Comparison of ENCODE assay signal across 8 mouse cellular contexts in genomic region chr11:98981997-98982772, GRCm38 (mm10). TPM values are rescaled to one million over a fixed set of nuclear protein-coding genes. Genes with fewer than 3 reads are reported as not detected.
DNase-seq lines count a peak whose midpoint lies in the region; ATAC-seq and TF ChIP-seq lines count a peak whose summit lies in the region.

No protein-coding gene starts in this region.

- peak in 1 of 2 experiments; percentile 59 for DNase-seq in layer of hippocampus, adult 2 months (ENCODE audit: low spot score in 2 of 2)
- DNase-seq in layer of hippocampus, adult 9-11 months: no peak
- peak; percentile 83 for DNase-seq in adrenal gland, postnatal 14 days
- DNase-seq in embryonic facial prominence, embryonic 14.5 days (ENCODE audit: low spot score): peak; percentile 69
- DNase-seq in left cerebral cortex, postnatal 36 days (ENCODE audit: low spot score in 2 of 2): peak; percentile 72 to 86
- DNase-seq in midbrain, embryonic 10.5 days (ENCODE audit: low spot score): peak; percentile 83

- no peaks in the 10 kb centered on the region for H3K9me3 ChIP-seq in embryonic facial prominence, embryonic 14.5 days (ENCODE audit: control insufficient read depth, low read length)
- no peaks in the 10 kb centered on the region for H3K9me3 ChIP-seq in hindbrain, embryonic 13.5 days
- no peaks in the 10 kb centered on the region for H3K9me3 ChIP-seq in midbrain, embryonic 10.5 days (replicated peaks)
- no peaks in the 10 kb centered on the region for H3K9me3 ChIP-seq in stomach, embryonic 15.5 days

- peak overlapping the region; percentile 92 for H3K27ac ChIP-seq in layer of hippocampus, adult 2 months
- no peak overlapping the region; the same call in 1 of the 2 replicates for H3K27ac ChIP-seq in embryonic facial prominence, embryonic 14.5 days (replicated peaks; ENCODE audit: low read depth, low read length)
- peak overlapping the region; percentile 98 for H3K27ac ChIP-seq in hindbrain, embryonic 13.5 days
- H3K27ac ChIP-seq in midbrain, embryonic 10.5 days (replicated peaks): peak overlapping the region; percentile 74
- H3K27ac ChIP-seq in stomach, embryonic 15.5 days: no peak overlapping the region

- no peaks in the 10 kb centered on the region for H3K36me3 ChIP-seq in embryonic facial prominence, embryonic 14.5 days (ENCODE audit: control insufficient read depth, insufficient read depth, low read length)
- H3K36me3 ChIP-seq in hindbrain, embryonic 13.5 days: no peaks in the 10 kb centered on the region
- H3K36me3 ChIP-seq in midbrain, embryonic 10.5 days: no peaks in the 10 kb centered on the region
- H3K36me3 ChIP-seq in stomach, embryonic 15.5 days: no peaks in the 10 kb centered on the region

- intact Hi-C loops in left cerebral cortex, postnatal 36 days (cut with DNase I): loop anchor here (2.0 to 5.0 kb wide), 2 partner anchors 55 to 169 kb away; no protein-coding TSS in a partner anchor

- peak overlapping the region; percentile 78 for H3K4me3 ChIP-seq in layer of hippocampus, adult 2 months
- H3K4me3 ChIP-seq in embryonic facial prominence, embryonic 14.5 days (ENCODE audit: low read depth, low read length): peak overlapping the region; percentile 63
- peak overlapping the region; percentile 69 for H3K4me3 ChIP-seq in hindbrain, embryonic 13.5 days
- peak overlapping the region; percentile 61 for H3K4me3 ChIP-seq in midbrain, embryonic 10.5 days
- H3K4me3 ChIP-seq in stomach, embryonic 15.5 days (replicated peaks): peak overlapping the region; percentile 59

- under 1% methylated on average over 50 of the region's 94 CpGs for WGBS in embryonic facial prominence, embryonic 14.5 days
- WGBS in hindbrain, embryonic 13.5 days: under 1% methylated on average over 94 of the region's 94 CpGs
- WGBS in midbrain, embryonic 10.5 days: under 1% methylated on average over 94 of the region's 94 CpGs
- under 1% methylated on average over 94 of the region's 94 CpGs for WGBS in stomach, embryonic 15.5 days

- H3K4me1 ChIP-seq in embryonic facial prominence, embryonic 14.5 days (ENCODE audit: control insufficient read depth, insufficient read depth, low read length): peaks cover 5% of the 10 kb centered on the region
- peaks cover 31% of the 10 kb centered on the region for H3K4me1 ChIP-seq in hindbrain, embryonic 13.5 days (replicated peaks)
- H3K4me1 ChIP-seq in midbrain, embryonic 10.5 days: peaks cover 20% of the 10 kb centered on the region
- H3K4me1 ChIP-seq in stomach, embryonic 15.5 days: peaks cover 12% of the 10 kb centered on the region

- peak overlapping the region; percentile 67 for H3K9ac ChIP-seq in embryonic facial prominence, embryonic 14.5 days (ENCODE audit: low read depth, low read length)
- peak overlapping the region; percentile 87 for H3K9ac ChIP-seq in hindbrain, embryonic 13.5 days
- H3K9ac ChIP-seq in stomach, embryonic 15.5 days: peak overlapping the region; percentile 20

- ATAC-seq in embryonic facial prominence, embryonic 14.5 days (ENCODE audit: low read depth): peak; percentile 76
- peak; percentile 82 for ATAC-seq in hindbrain, embryonic 13.5 days (ENCODE audit: low FRiP score)
- peak; percentile 66 for ATAC-seq in stomach, embryonic 15.5 days (ENCODE audit: insufficient read depth, low FRiP score, low read depth)

- H3K4me2 ChIP-seq in embryonic facial prominence, embryonic 14.5 days (ENCODE audit: low read depth, low read length): peak overlapping the region; percentile 98
- peak overlapping the region; percentile 76 for H3K4me2 ChIP-seq in hindbrain, embryonic 13.5 days
- H3K4me2 ChIP-seq in stomach, embryonic 15.5 days: peak overlapping the region; percentile 98

- peaks cover 9% of the 10 kb centered on the region for H3K27me3 ChIP-seq in embryonic facial prominence, embryonic 14.5 days (replicated peaks; ENCODE audit: control insufficient read depth, insufficient read depth, low read length)
- peaks cover 4% of the 10 kb centered on the region; the same call in 1 of the 2 replicates for H3K27me3 ChIP-seq in hindbrain, embryonic 13.5 days
- H3K27me3 ChIP-seq in midbrain, embryonic 10.5 days (ENCODE audit: low read depth, poor library complexity, severe bottlenecking): peaks cover 62% of the 10 kb centered on the region
- peaks cover 12% of the 10 kb centered on the region; the same call in 1 of the 2 replicates for H3K27me3 ChIP-seq in stomach, embryonic 15.5 days (replicated peaks)

- TF ChIP-seq CTCF in layer of hippocampus, adult 2 months (conservative IDR thresholded peaks at IDR 0.05): peak; percentile 76

RNA-seq across cellular contexts. Expression of gene Gjd3, which starts 0.6 kb away (rescaled TPM):
- 1 to 10 TPM; 1.3 to 2.0 TPM for total RNA-seq in layer of hippocampus, adult 2 months (2021)
- not detected in 2 replicates for total RNA-seq in adrenal gland, postnatal 14 days (2021)
- polyA plus RNA-seq in embryonic facial prominence, embryonic 14.5 days (2014; fragmentation: Nextera tagmentation; extraction: Ambion mirVana): 0.34 and 0.56 TPM in 2 replicates
- polyA plus RNA-seq in hindbrain, embryonic 13.5 days (2015; fragmentation: Nextera tagmentation; extraction: Ambion mirVana): 1.5 and 1.6 TPM in 2 replicates
- total RNA-seq in left cerebral cortex, postnatal 36 days (2021): 1 to 10 TPM; 2.0 TPM
- 0.16 TPM in 1 of 2 replicates, not detected in the other for polyA plus RNA-seq in midbrain, embryonic 10.5 days (2016; fragmentation: Nextera tagmentation; extraction: Ambion mirVana)
- 0.42 and 0.43 TPM in 2 replicates for polyA plus RNA-seq in stomach, embryonic 15.5 days (2015; fragmentation: Nextera tagmentation; extraction: Ambion mirVana)

RNA-seq across cellular contexts. Expression of gene Top2a, which starts 41.8 kb away (rescaled TPM):
- 1 to 10 TPM; 1.7 to 3.0 TPM for total RNA-seq in layer of hippocampus, adult 2 months (2021)
- total RNA-seq in adrenal gland, postnatal 14 days (2021): 52.0 and 70.5 TPM in 2 replicates
- 181 and 201 TPM in 2 replicates for polyA plus RNA-seq in embryonic facial prominence, embryonic 14.5 days (2014; fragmentation: Nextera tagmentation; extraction: Ambion mirVana)
- 55.7 and 62.2 TPM in 2 replicates for polyA plus RNA-seq in hindbrain, embryonic 13.5 days (2015; fragmentation: Nextera tagmentation; extraction: Ambion mirVana)
- total RNA-seq in left cerebral cortex, postnatal 36 days (2021): 1 to 10 TPM in 1 of 2 experiments, under 1 TPM in 1; 0.66 to 1.8 TPM
- 357 and 364 TPM in 2 replicates for polyA plus RNA-seq in midbrain, embryonic 10.5 days (2016; fragmentation: Nextera tagmentation; extraction: Ambion mirVana)
- polyA plus RNA-seq in stomach, embryonic 15.5 days (2015; fragmentation: Nextera tagmentation; extraction: Ambion mirVana): 211 and 217 TPM in 2 replicates

RNA-seq across cellular contexts. Expression of gene Rara, which starts 54.6 kb away (rescaled TPM):
- total RNA-seq in layer of hippocampus, adult 2 months (2021): 10 to 100 TPM; 15.4 to 19.0 TPM
- 24.5 and 29.3 TPM in 2 replicates for total RNA-seq in adrenal gland, postnatal 14 days (2021)
- 46.4 and 50.3 TPM in 2 replicates for polyA plus RNA-seq in embryonic facial prominence, embryonic 14.5 days (2014; fragmentation: Nextera tagmentation; extraction: Ambion mirVana)
- 17.1 and 20.3 TPM in 2 replicates for polyA plus RNA-seq in hindbrain, embryonic 13.5 days (2015; fragmentation: Nextera tagmentation; extraction: Ambion mirVana)
- 10 to 100 TPM; 10.5 to 11.6 TPM for total RNA-seq in left cerebral cortex, postnatal 36 days (2021)
- polyA plus RNA-seq in midbrain, embryonic 10.5 days (2016; fragmentation: Nextera tagmentation; extraction: Ambion mirVana): 15.5 and 16.1 TPM in 2 replicates
- 34.0 and 41.0 TPM in 2 replicates for polyA plus RNA-seq in stomach, embryonic 15.5 days (2015; fragmentation: Nextera tagmentation; extraction: Ambion mirVana)

RNA-seq across cellular contexts. Expression of gene Igfbp4, which starts 58.9 kb away (rescaled TPM):
- 10 to 100 TPM; 69.4 to 71.9 TPM for total RNA-seq in layer of hippocampus, adult 2 months (2021)
- 112 and 219 TPM in 2 replicates for total RNA-seq in adrenal gland, postnatal 14 days (2021)
- polyA plus RNA-seq in embryonic facial prominence, embryonic 14.5 days (2014; fragmentation: Nextera tagmentation; extraction: Ambion mirVana): 966 and 1,068 TPM in 2 replicates
- 194 and 196 TPM in 2 replicates for polyA plus RNA-seq in hindbrain, embryonic 13.5 days (2015; fragmentation: Nextera tagmentation; extraction: Ambion mirVana)
- total RNA-seq in left cerebral cortex, postnatal 36 days (2021): 10 to 100 TPM; 72.0 to 90.9 TPM
- polyA plus RNA-seq in midbrain, embryonic 10.5 days (2016; fragmentation: Nextera tagmentation; extraction: Ambion mirVana): 290 and 322 TPM in 2 replicates
- 513 and 558 TPM in 2 replicates for polyA plus RNA-seq in stomach, embryonic 15.5 days (2015; fragmentation: Nextera tagmentation; extraction: Ambion mirVana)

Comparison
In these comparisons a context has a peak if more than half of its experiments do, and no peak if none do; other contexts are left out.
1. H3K27ac ChIP-seq: peak in layer of hippocampus, adult 2 months (single experiment), hindbrain, embryonic 13.5 days (single experiment) and midbrain, embryonic 10.5 days (single experiment); none in embryonic facial prominence, embryonic 14.5 days (single experiment) and stomach, embryonic 15.5 days (single experiment).
2. H3K9ac ChIP-seq: peak in every context shown above with its lines; median percentile 87 in hindbrain, embryonic 13.5 days; 67 in embryonic facial prominence, embryonic 14.5 days; 20 in stomach, embryonic 15.5 days.
3. Peak in every context shown above with its lines, with median percentiles within 50 percentile points of each other: H3K4me3 ChIP-seq, ATAC-seq and H3K4me2 ChIP-seq.